Mouse (Mus musculus) bone marrow, adult 2 months (tissue): ENCODE data around the gene Got1. TPM values are rescaled to one million over a fixed set of nuclear protein-coding genes. Genes with fewer than 3 reads are reported as not detected.

Experiments
- H3K27ac ChIP-seq: fragments of 200-500 bp; 2 replicates; pipeline ENCODE4 v1.5.1; 2012; ENCODE audit warnings: low read depth, mild to moderate bottlenecking, control low read depth, inconsistent platforms, low read length; ENCODE audit not compliant: control insufficient read depth, poor library complexity, insufficient read depth
- H3K4me1 ChIP-seq: fragments of 200-500 bp; 2 replicates; pipeline ENCODE4 v1.6.1; 2011; ENCODE audit warnings: low read length; ENCODE audit not compliant: control insufficient read depth, insufficient read depth
- H3K4me3 ChIP-seq: fragments of 200-500 bp; replicated peaks from 2 replicates; pipeline ENCODE3; 2011; ENCODE audit warnings: mild to moderate bottlenecking, low read depth, low read length, control low read depth; ENCODE audit not compliant: control insufficient read depth
- CTCF ChIP-seq: fragments of 200-500 bp; IDR thresholded peaks from 2 replicates; pipeline ENCODE4 v1.5.1; 2011; ENCODE audit warnings: low read length, control low read depth; ENCODE audit not compliant: control insufficient read depth, insufficient read depth
- POLR2A ChIP-seq: fragments of 200-500 bp; IDR thresholded peaks from 2 replicates; pipeline ENCODE4 v1.6.1; 2011; ENCODE audit warnings: low read depth, mild to moderate bottlenecking, control low read depth, low read length, borderline replicate concordance; ENCODE audit not compliant: control insufficient read depth
- WGBS: fragments of 180-500 bp; shearing (Covaris S2); methylation state at CpG from one replicate; pipeline ENCODE4 v1.1.7; 2018; 5-methylcytosine and 5-hydroxymethylcytosine counted together
- polyA plus RNA-seq: library from polyadenylated mRNA; stranded (reverse); fragments of >200 nt; gene quantifications from 2 replicates; pipeline ENCODE4 v1.2.4, GENCODE M21; 2011; ENCODE audit warnings: low replicate concordance; ENCODE audit not compliant: missing spikeins, insufficient read depth, insufficient read length

Got1 gene
- polyA plus RNA-seq, 1 experiment = 20.5 TPM

GRCm38 (mm10) chr19:43465601-43466255, 58.7 kb downstream of the Got1 start:
- Histone ChIP-seq H3K4me1 (no peaks in the 10 kb centered on the region), H3K27ac (no peak overlapping the region), H3K4me3 (no peak overlapping the region)
- no peak for TF ChIP-seq POLR2A
- no peak for TF ChIP-seq CTCF
- WGBS = 84% methylated on average over 14 of the region's 14 CpGs

DNA sequence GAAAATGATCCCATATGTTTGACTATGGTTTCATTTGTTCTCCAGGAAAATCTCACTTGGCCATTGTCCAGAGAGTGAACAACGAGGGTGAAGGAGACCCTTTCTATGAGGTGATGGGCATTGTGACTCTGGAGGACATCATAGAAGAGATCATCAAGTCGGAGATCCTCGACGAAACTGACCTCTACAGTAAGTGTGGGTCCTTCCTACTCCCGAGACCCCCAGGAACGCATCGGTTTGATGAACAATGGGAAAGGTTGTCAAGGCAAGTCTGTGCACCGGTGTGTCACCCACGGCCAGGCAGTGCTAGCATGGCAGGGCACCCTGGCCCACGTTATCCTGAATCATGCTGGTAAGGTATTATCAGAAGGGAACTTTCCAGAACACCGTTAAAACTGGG, 59.3 kb downstream of the Got1 start:
- Histone ChIP-seq H3K4me1 (no peaks in the 10 kb centered on the region), H3K27ac (no peak overlapping the region), H3K4me3 (no peak overlapping the region)
- TF ChIP-seq CTCF (no peak), POLR2A (no peak)
- 83% methylated on average over 11 of the region's 11 CpGs for WGBS

DNA sequence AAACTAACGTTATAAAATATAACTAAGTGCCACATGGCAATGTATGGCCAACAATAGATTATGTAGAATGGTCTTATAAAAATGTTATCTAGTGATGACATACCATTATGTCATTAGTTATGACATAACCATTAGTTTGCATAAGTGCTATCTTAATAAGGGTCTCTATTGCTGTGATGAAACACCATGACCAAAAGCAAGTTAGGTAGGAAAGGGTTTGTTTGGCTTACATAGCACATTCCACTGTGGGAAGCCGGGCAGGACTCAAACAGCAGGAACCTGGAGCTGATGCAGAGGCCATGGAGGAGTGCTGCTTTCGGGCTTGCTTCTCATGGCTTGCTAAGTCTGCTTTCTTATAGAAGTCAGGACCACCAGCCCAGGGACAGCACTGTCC, 60.1 kb downstream of the Got1 start:
- Histone ChIP-seq H3K4me3 (no peak overlapping the region), H3K27ac (no peak overlapping the region), H3K4me1 (no peaks in the 10 kb centered on the region)
- TF ChIP-seq POLR2A = no peak
- no peak for TF ChIP-seq CTCF
- 78% methylated on average over 3 of the region's 3 CpGs for WGBS

- no peak overlapping the region for H3K27ac ChIP-seq
- no peak overlapping the region for H3K4me3 ChIP-seq
- H3K4me1 ChIP-seq = no peaks in the 10 kb centered on the region
- no peak for TF ChIP-seq POLR2A
- TF ChIP-seq CTCF = no peak
- 83% methylated on average over 7 of the region's 7 CpGs for WGBS
Observed at GRCm38 (mm10) chr19:43463546-43464293, 60.7 kb downstream of the Got1 start.

GRCm38 (mm10) chr19:43462141-43462540, 62.3 kb downstream of the Got1 start:
- TF ChIP-seq POLR2A (no peak), CTCF (no peak)
- 89% methylated on average over 3 of the region's 3 CpGs for WGBS
- no peak overlapping the region for H3K27ac ChIP-seq
- H3K4me3 ChIP-seq = no peak overlapping the region
- H3K4me1 ChIP-seq = no peaks in the 10 kb centered on the region

- Histone ChIP-seq H3K4me1 (no peaks in the 10 kb centered on the region), H3K27ac (no peak overlapping the region), H3K4me3 (no peak overlapping the region)
- TF ChIP-seq CTCF (no peak), POLR2A (no peak)
- 85% methylated on average over 12 of the region's 12 CpGs for WGBS
Observed at GRCm38 (mm10) chr19:43460481-43460880, 63.9 kb downstream of the Got1 start.

- Histone ChIP-seq H3K4me1 (no peaks in the 10 kb centered on the region), H3K4me3 (no peak overlapping the region), H3K27ac (no peak overlapping the region)
- TF ChIP-seq POLR2A (no peak), CTCF (no peak)
- 59% methylated on average over 4 of the region's 4 CpGs for WGBS
Observed at GRCm38 (mm10) chr19:43459948-43460347, 64.5 kb downstream of the Got1 start.

GRCm38 (mm10) chr19:43453025-43453424, 71.4 kb downstream of the Got1 start:
- whole genome bisulfite sequencing = 63% methylated on average over 4 of the region's 4 CpGs
- Histone ChIP-seq H3K4me3 (no peak overlapping the region), H3K27ac (no peak overlapping the region), H3K4me1 (no peaks in the 10 kb centered on the region)
- TF ChIP-seq CTCF (no peak), POLR2A (no peak)
